Mouse (Mus musculus) liver, adult 2 months (tissue): Measurements from ENCODE around the gene Jsrp1. TPM values are rescaled to one million over a fixed set of nuclear protein-coding genes. Genes with fewer than 3 reads are reported as not detected.

ENCODE experiments used
- DNase-seq: peaks from one replicate; pipeline ENCODE4 v3.0.0-alpha.2; 2011; ENCODE audit warnings: low read depth, low spot score; ENCODE audit errors: extremely low read depth
- H3K27ac ChIP-seq: fragments of 200-500 bp; replicated peaks from 2 replicates; pipeline ENCODE4 v1.5.1; 2012; ENCODE audit warnings: low read depth, mild to moderate bottlenecking, control low read depth, inconsistent platforms, low read length; ENCODE audit not compliant: insufficient read depth
- H3K27me3 ChIP-seq: fragments of 200-500 bp; 2 replicates; pipeline ENCODE4 v1.6.1; 2012; ENCODE audit warnings: mild to moderate bottlenecking, moderate library complexity, low read length, inconsistent platforms; ENCODE audit not compliant: control insufficient read depth, insufficient read depth
- H3K36me3 ChIP-seq: fragments of 200-500 bp; 2 replicates; pipeline ENCODE4 v1.6.1; 2012; ENCODE audit warnings: low read length, inconsistent platforms; ENCODE audit not compliant: control insufficient read depth, insufficient read depth
- H3K4me1 ChIP-seq: fragments of 200-500 bp; 2 replicates; pipeline ENCODE4 v1.6.1; 2011; ENCODE audit warnings: low read length; ENCODE audit not compliant: control insufficient read depth, insufficient read depth
- H3K4me3 ChIP-seq: fragments of 200-500 bp; 2 replicates; pipeline ENCODE4 v1.5.1; 2011; ENCODE audit warnings: low read depth, mild to moderate bottlenecking, control low read depth, low read length, moderate library complexity; ENCODE audit not compliant: insufficient read depth
- H3K79me2 ChIP-seq: fragments of 200-500 bp; 2 replicates; pipeline ENCODE4 v1.6.1; 2012; ENCODE audit warnings: inconsistent platforms, mild to moderate bottlenecking, low read length, moderate library complexity; ENCODE audit not compliant: control insufficient read depth, insufficient read depth
- H3K9ac ChIP-seq: fragments of 200-500 bp; 2 replicates; pipeline ENCODE4 v1.6.1; 2012; ENCODE audit warnings: low read depth, mild to moderate bottlenecking, control low read depth, inconsistent platforms, low read length
- CTCF ChIP-seq: fragments of 200-500 bp; IDR thresholded peaks from 2 replicates; pipeline ENCODE4 v1.5.1; 2011; ENCODE audit warnings: low read depth, low read length, control low read depth
- POLR2A ChIP-seq: fragments of 200-500 bp; IDR thresholded peaks from 2 replicates; pipeline ENCODE4 v1.6.1; 2011; ENCODE audit warnings: low read length, control low read depth; ENCODE audit not compliant: insufficient read depth; ENCODE audit errors: extremely low read depth
- WGBS: fragments of 180-500 bp; shearing (Covaris S2); methylation state at CpG from one replicate; pipeline ENCODE4 v1.1.7; 2018; 5-methylcytosine and 5-hydroxymethylcytosine counted together
- polyA plus RNA-seq: library from polyadenylated mRNA; depleted of rRNA; stranded (reverse); fragments of >200 nt; gene quantifications from 2 replicates; pipeline ENCODE4 v1.2.3, GENCODE M21; 2012; rRNA removed
- total RNA-seq: library from RNA; depleted of rRNA; stranded (reverse); fragments of >200 nt; gene quantifications from 2 replicates; pipeline ENCODE4 v1.2.3, GENCODE M21; 2014; rRNA removed

The Jsrp1 gene
- total RNA-seq (not detected in 2 replicates), polyA plus RNA-seq (not detected in 2 replicates)

GRCm38 (mm10) chr10:80813366-80813765, at the start of gene Jsrp1:
Jsrp1 (minus strand) TSS chr10:80813498.
- Histone ChIP-seq H3K4me1 (no peaks in the 10 kb centered on the region), H3K4me3 (no peak within 1 kb of the TSS), H3K79me2 (no peaks in the 10 kb centered on the region), H3K27ac (no peak within 1 kb of the TSS), H3K9ac (no peak within 1 kb of the TSS), H3K36me3 (no peaks in the 10 kb centered on the region), H3K27me3 (no peaks in the 10 kb centered on the region; the same call in 1 of the 2 replicates)
- TF ChIP-seq POLR2A (no peak), CTCF (no peak)
- WGBS, result 90% methylated on average over 4 of the region's 4 CpGs
- DNase-seq, result no peak

GRCm38 (mm10) chr10:80862305-80862704, 49.0 kb upstream of the Jsrp1 start:
- H3K4me3 ChIP-seq, result no peak overlapping the region
- no peak overlapping the region for H3K9ac ChIP-seq
- TF ChIP-seq POLR2A, result no peak
- H3K36me3 ChIP-seq, result no peaks in the 10 kb centered on the region
- WGBS, result 94% methylated on average over 5 of the region's 5 CpGs
- peaks cover 10% of the 10 kb centered on the region for H3K79me2 ChIP-seq
- no peak for DNase-seq
- no peaks in the 10 kb centered on the region for H3K27me3 ChIP-seq
- H3K4me1 ChIP-seq, result no peaks in the 10 kb centered on the region
- H3K27ac ChIP-seq, result no peak overlapping the region

GRCm38 (mm10) chr10:80858350-80858935, 45.1 kb upstream of the Jsrp1 start:
- H3K4me3 ChIP-seq, result no peak overlapping the region
- H3K36me3 ChIP-seq, result no peaks in the 10 kb centered on the region
- H3K4me1 ChIP-seq, result peaks cover 6% of the 10 kb centered on the region
- 75% methylated on average over 7 of the region's 7 CpGs for WGBS
- no peak overlapping the region for H3K9ac ChIP-seq
- no peak for DNase-seq
- no peak overlapping the region for H3K27ac ChIP-seq
- H3K79me2 ChIP-seq, result peaks cover 30% of the 10 kb centered on the region
- no peak for TF ChIP-seq CTCF
- no peak for TF ChIP-seq POLR2A
- no peaks in the 10 kb centered on the region for H3K27me3 ChIP-seq

GRCm38 (mm10) chr10:80857848-80858247, 44.5 kb upstream of the Jsrp1 start:
- H3K27me3 ChIP-seq, result no peaks in the 10 kb centered on the region
- H3K4me3 ChIP-seq, result no peak overlapping the region
- no peak overlapping the region for H3K27ac ChIP-seq
- DNase-seq, result no peak
- 80% methylated on average over 3 of the region's 3 CpGs for WGBS
- no peaks in the 10 kb centered on the region for H3K36me3 ChIP-seq
- H3K4me1 ChIP-seq, result peaks cover 6% of the 10 kb centered on the region
- peaks cover 30% of the 10 kb centered on the region for H3K79me2 ChIP-seq
- no peak for TF ChIP-seq CTCF
- TF ChIP-seq POLR2A, result no peak
- no peak overlapping the region for H3K9ac ChIP-seq

- Histone ChIP-seq H3K27ac (no peak overlapping the region), H3K9ac (no peak overlapping the region), H3K27me3 (no peaks in the 10 kb centered on the region), H3K36me3 (no peaks in the 10 kb centered on the region), H3K4me3 (no peak overlapping the region), H3K79me2 (peaks cover 30% of the 10 kb centered on the region), H3K4me1 (peaks cover 6% of the 10 kb centered on the region)
- TF ChIP-seq CTCF (no peak), POLR2A (no peak)
- 82% methylated on average over 8 of the region's 8 CpGs for WGBS
- no peak for DNase-seq
Measured at GRCm38 (mm10) chr10:80857386-80857785, 44.1 kb upstream of the Jsrp1 start.

GRCm38 (mm10) chr10:80856908-80857307, 43.6 kb upstream of the Jsrp1 start:
- no peak overlapping the region for H3K4me3 ChIP-seq
- H3K4me1 ChIP-seq, result peaks cover 6% of the 10 kb centered on the region
- H3K79me2 ChIP-seq, result peaks cover 30% of the 10 kb centered on the region
- H3K9ac ChIP-seq, result no peak overlapping the region
- H3K27ac ChIP-seq, result no peak overlapping the region
- H3K27me3 ChIP-seq, result no peaks in the 10 kb centered on the region
- no peaks in the 10 kb centered on the region for H3K36me3 ChIP-seq
- no peak for DNase-seq
- WGBS, result 89% methylated on average over 5 of the region's 5 CpGs
- no peak for TF ChIP-seq CTCF
- no peak for TF ChIP-seq POLR2A
